Mouse (Mus musculus) thymus, adult 2 months (tissue): ENCODE results near the gene Sorbs1. TPM values are rescaled to one million over a fixed set of nuclear protein-coding genes. Genes with fewer than 3 reads are reported as not detected.

Experiments
- DNase-seq: peaks from one replicate; pipeline ENCODE4 v3.0.0; 2021
- H3K27ac ChIP-seq: fragments of 200-500 bp; 2 replicates; pipeline ENCODE4 v1.5.1; 2012; ENCODE audit warnings: low read length, control low read depth; ENCODE audit not compliant: control insufficient read depth, insufficient read depth
- H3K27me3 ChIP-seq: fragments of 200-500 bp; 2 replicates; pipeline ENCODE4 v1.6.1; 2012; ENCODE audit warnings: mild to moderate bottlenecking, low read length, moderate library complexity, mixed read lengths; ENCODE audit not compliant: control insufficient read depth, insufficient read depth
- H3K36me3 ChIP-seq: fragments of 200-500 bp; 2 replicates; pipeline ENCODE4 v1.6.1; 2012; ENCODE audit warnings: mild to moderate bottlenecking, low read length, moderate library complexity; ENCODE audit not compliant: control insufficient read depth, insufficient read depth
- H3K4me1 ChIP-seq: fragments of 200-500 bp; replicated peaks from 2 replicates; pipeline ENCODE4 v1.6.1; 2012; ENCODE audit warnings: low read length; ENCODE audit not compliant: control insufficient read depth, insufficient read depth
- H3K4me3 ChIP-seq: fragments of 200-500 bp; 2 replicates; pipeline ENCODE4 v1.5.1; 2012; ENCODE audit warnings: mild to moderate bottlenecking, low read length, control low read depth, moderate library complexity; ENCODE audit not compliant: control insufficient read depth, insufficient read depth
- CTCF ChIP-seq: fragments of 200-500 bp; IDR thresholded peaks from 2 replicates; pipeline ENCODE4 v1.5.1; 2012; ENCODE audit warnings: mild to moderate bottlenecking, control low read depth, low read length, moderate library complexity, borderline replicate concordance; ENCODE audit not compliant: control insufficient read depth, poor library complexity, insufficient read depth; ENCODE audit errors: extremely low read depth
- POLR2A ChIP-seq: fragments of 200-500 bp; IDR thresholded peaks from 2 replicates; pipeline ENCODE4 v1.6.1; 2012; ENCODE audit warnings: mild to moderate bottlenecking, low read length, control low read depth, moderate library complexity; ENCODE audit not compliant: control insufficient read depth, poor library complexity, insufficient read depth; ENCODE audit errors: extremely low read depth
- WGBS: fragments of 180-500 bp; shearing (Covaris S2); methylation state at CpG from one replicate; pipeline ENCODE4 v1.1.7; 2018; 5-methylcytosine and 5-hydroxymethylcytosine counted together
- polyA plus RNA-seq: library from polyadenylated mRNA; depleted of rRNA; stranded (reverse); fragments of >200 nt; gene quantifications from 2 replicates; pipeline ENCODE4 v1.2.3, GENCODE M21; 2012

Sorbs1 gene
- polyA plus RNA-seq, 1 experiment, result 14.0 TPM

DNA sequence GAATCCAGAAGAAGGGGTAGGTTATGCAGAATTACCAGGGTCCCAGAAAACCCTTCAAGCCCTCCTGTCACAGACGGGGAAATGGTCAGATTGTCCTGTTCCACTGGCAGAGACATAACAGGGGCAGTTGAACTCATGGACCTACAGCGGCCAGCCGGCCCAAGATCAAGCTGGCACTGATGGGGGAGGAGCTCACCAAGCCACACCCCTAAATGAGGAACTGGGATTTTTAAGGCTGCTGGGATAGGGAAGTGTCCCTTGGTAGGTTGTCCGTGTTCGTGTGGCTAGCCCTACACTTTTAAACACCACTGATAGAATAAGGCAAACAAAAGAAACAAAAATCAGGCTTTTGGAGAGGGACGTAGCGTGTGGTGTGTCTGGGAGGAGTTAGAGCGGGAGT, 236.1 kb downstream of the Sorbs1 start:
- no peak overlapping the region for H3K4me3 ChIP-seq
- no peak for DNase-seq
- H3K27me3 ChIP-seq, result no peaks in the 10 kb centered on the region
- 95% methylated on average over 8 of the region's 8 CpGs for WGBS
- H3K27ac ChIP-seq, result no peak overlapping the region
- no peaks in the 10 kb centered on the region for H3K4me1 ChIP-seq
- H3K36me3 ChIP-seq, result no peaks in the 10 kb centered on the region
- TF ChIP-seq CTCF (no peak), POLR2A (no peak)

DNA sequence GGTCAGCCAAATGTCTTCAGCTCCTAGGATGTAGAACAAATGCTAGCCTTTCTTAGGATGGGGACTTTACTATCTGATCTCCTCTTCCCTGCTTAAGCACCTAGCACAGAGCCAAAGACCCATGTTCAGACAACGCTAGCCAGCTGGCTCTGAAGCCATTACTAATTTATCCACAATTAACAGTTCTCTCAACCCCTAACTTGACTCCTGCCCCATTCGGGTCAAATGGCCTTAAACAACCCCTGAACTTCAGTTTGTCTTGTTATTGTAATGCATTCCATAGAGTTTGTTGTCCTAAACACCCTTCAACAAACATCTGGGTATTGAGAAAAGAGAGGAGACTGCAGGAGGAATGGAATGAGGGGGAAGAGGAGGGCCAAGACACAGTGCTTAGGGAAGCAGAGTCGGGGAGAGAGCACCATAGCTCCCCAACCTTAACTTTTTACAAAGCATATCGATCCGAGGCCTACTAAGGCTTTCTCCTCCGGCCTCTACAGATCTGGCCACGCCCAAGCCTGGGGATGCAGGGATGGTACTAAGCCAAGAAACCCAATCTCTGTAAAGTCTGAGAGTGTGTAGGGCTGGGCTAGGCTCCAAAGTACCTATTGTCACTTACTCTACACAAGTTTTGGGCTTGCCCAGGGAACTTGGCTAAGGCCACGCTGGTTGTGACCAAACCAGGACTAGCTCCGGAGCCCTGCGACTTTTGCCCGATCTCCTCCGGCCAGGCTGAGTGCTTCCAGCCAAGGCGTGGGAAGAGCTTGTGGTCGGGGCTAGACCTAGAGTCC, 238.0 kb downstream of the Sorbs1 start:
- Histone ChIP-seq H3K4me3 (no peak overlapping the region), H3K27me3 (no peaks in the 10 kb centered on the region), H3K36me3 (no peaks in the 10 kb centered on the region), H3K27ac (no peak overlapping the region), H3K4me1 (peaks cover 5% of the 10 kb centered on the region; the same call in 1 of the 2 replicates)
- TF ChIP-seq POLR2A (no peak), CTCF (no peak)
- 94% methylated on average over 14 of the region's 14 CpGs for WGBS
- no peak for DNase-seq

GRCm38 (mm10) chr19:40272674-40273073, 240.9 kb downstream of the Sorbs1 start:
- Histone ChIP-seq H3K4me1 (peaks cover 16% of the 10 kb centered on the region), H3K36me3 (no peaks in the 10 kb centered on the region), H3K27me3 (no peaks in the 10 kb centered on the region), H3K27ac (no peak overlapping the region), H3K4me3 (no peak overlapping the region)
- DNase-seq, result no peak
- 86% methylated on average over 13 of the region's 13 CpGs for WGBS
- TF ChIP-seq POLR2A, result no peak
- TF ChIP-seq CTCF, result no peak

DNA sequence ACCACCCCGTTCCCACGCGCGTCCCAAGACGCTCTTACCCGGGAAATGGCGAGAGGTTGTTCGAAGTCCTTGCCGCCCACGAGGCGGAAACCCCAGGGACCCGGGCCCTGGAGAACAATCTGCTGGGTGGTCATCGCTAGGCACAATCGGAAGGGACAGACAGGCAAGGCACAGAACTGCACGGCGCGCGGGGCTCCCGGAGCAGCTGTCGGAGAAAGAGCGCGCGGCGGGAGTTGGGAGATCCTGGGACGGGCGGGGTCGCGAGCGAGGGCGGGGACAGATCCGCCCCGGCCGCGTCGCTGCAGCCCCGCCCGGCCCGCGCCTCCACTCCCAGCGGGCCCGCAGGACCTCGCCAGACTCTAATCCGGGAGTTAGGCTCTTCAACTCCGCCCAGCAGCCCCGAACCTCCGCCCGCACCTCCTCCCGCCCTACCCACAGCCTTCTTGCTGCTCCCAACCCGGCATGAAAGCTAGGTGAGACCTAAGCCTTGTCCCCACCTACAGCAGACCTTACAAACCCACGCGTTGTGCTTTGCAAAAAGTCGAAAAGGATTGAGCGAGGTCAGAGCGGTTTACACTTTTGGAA, 242.2 kb downstream of the Sorbs1 start, which contains the start of gene Pdlim1:
TSS of gene Pdlim1 (minus strand) at position 535 of the 585 bp plus-strand sequence.
- Histone ChIP-seq H3K4me3 (peak within 1 kb of the TSS; percentile 87), H3K36me3 (no peaks in the 10 kb centered on the region), H3K27ac (peak within 1 kb of the TSS; percentile 55), H3K27me3 (no peaks in the 10 kb centered on the region), H3K4me1 (peaks cover 22% of the 10 kb centered on the region)
- TF ChIP-seq CTCF (no peak), POLR2A (peak; percentile 32; the same call in 1 of the 2 replicates)
- peak; percentile 69 for DNase-seq
- WGBS, result under 1% methylated on average over 54 of the region's 54 CpGs

GRCm38 (mm10) chr19:40270351-40271307, 242.9 kb downstream of the Sorbs1 start:
- Histone ChIP-seq H3K4me1 (peaks cover 22% of the 10 kb centered on the region), H3K27me3 (no peaks in the 10 kb centered on the region), H3K4me3 (peak overlapping the region; percentile 87), H3K27ac (peak overlapping the region; percentile 55), H3K36me3 (no peaks in the 10 kb centered on the region)
- 16% methylated on average over 63 of the region's 63 CpGs for WGBS
- TF ChIP-seq POLR2A, result no peak
- no peak for TF ChIP-seq CTCF
- DNase-seq, result peak; percentile 76

DNA sequence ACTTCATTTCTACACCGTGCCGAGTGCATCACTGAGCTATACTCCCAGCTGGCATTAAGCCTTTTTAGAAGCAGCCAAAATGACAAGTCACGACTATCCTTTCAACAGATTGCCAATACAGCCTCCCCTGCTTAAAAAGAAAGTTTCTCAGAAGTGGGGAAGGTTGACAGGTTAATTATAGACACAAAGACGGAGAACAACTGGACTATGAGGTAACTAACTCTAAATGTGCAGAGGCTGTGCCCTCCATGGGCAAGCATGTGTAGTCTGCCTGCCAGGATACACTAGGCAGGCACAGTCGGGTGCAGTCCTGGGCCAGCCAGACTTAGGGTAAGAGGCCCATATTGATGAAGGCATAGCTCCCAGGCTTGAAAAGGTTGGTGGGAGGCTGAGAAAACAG, 244.1 kb downstream of the Sorbs1 start:
- DNase-seq, result no peak
- no peaks in the 10 kb centered on the region for H3K27me3 ChIP-seq
- 80% methylated on average over 5 of the region's 5 CpGs for WGBS
- TF ChIP-seq CTCF (no peak), POLR2A (no peak)
- no peaks in the 10 kb centered on the region for H3K36me3 ChIP-seq
- H3K4me1 ChIP-seq, result peaks cover 22% of the 10 kb centered on the region
- no peak overlapping the region for H3K27ac ChIP-seq
- no peak overlapping the region for H3K4me3 ChIP-seq
